Mouse (Mus musculus) B cell, adult 62 days (primary cell): ENCODE measurements around the gene Zswim2. TPM values are rescaled to one million over a fixed set of nuclear protein-coding genes. Genes with fewer than 3 reads are reported as not detected.

Experiments used
- total RNA-seq: library from RNA; stranded (reverse); gene quantifications from 4 replicates; pipeline ENCODE4 v1.2.4, GENCODE M21; 2023

The Zswim2 gene
- not detected in 4 replicates for total RNA-seq

DNA sequence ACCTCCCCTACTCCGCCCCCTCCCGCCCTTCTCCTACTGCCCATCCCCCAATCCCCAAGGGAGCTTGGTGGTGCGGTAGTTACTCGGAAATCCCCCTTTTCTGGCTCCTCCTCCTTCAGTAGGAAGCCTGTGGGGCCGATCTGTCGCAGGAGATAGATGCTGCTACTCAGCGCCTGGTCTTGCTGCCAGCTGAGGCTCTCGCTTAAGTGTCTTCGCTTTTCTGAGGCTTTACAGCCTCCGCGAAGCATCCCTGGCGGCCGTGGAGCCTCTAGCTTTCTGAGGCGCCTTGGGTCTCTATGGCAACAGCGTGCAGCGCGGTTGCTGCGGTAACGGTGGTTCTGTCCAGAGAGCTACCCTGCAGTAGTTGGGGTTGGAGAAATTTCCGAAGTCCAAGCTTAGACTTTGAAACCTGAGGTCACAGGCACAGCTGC lies at the start of gene Zswim2:
Gene Zswim2 (minus strand): TSS at position 298 of the 431 bp plus-strand sequence.

DNA sequence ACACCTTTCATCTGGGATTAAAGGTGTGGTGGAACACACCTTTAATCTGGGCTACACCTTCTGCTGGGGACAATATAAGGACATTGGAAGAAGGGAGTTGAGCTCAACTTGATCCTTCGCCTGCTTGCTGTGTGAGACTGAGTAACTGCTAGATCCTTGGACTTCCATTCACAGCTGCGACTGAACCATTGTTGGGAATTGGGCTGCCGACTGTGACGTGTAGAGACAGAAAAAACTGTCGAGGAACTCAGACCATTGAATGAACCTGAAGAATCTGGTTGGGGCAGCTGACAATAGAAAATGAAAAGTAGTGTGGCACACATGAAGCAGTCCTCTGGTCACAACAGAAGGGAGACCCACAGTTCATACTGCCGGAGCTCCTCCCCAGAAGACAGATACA lies 49.2 kb upstream of the Zswim2 start, which contains the start of gene Gm13691:
Gene Gm13691 (plus strand): TSS at position 301 of the 400 bp plus-strand sequence.

DNA sequence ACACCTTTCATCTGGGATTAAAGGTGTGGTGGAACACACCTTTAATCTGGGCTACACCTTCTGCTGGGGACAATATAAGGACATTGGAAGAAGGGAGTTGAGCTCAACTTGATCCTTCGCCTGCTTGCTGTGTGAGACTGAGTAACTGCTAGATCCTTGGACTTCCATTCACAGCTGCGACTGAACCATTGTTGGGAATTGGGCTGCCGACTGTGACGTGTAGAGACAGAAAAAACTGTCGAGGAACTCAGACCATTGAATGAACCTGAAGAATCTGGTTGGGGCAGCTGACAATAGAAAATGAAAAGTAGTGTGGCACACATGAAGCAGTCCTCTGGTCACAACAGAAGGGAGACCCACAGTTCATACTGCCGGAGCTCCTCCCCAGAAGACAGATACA lies 43.4 kb upstream of the Zswim2 start, which contains the start of gene Gm13697:
Gene Gm13697 (plus strand): TSS at position 301 of the 400 bp plus-strand sequence.

DNA sequence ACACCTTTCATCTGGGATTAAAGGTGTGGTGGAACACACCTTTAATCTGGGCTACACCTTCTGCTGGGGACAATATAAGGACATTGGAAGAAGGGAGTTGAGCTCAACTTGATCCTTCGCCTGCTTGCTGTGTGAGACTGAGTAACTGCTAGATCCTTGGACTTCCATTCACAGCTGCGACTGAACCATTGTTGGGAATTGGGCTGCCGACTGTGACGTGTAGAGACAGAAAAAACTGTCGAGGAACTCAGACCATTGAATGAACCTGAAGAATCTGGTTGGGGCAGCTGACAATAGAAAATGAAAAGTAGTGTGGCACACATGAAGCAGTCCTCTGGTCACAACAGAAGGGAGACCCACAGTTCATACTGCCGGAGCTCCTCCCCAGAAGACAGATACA lies 37.6 kb upstream of the Zswim2 start, which contains the start of gene Gm13694:
Gene Gm13694 (plus strand): TSS at position 301 of the 400 bp plus-strand sequence.

DNA sequence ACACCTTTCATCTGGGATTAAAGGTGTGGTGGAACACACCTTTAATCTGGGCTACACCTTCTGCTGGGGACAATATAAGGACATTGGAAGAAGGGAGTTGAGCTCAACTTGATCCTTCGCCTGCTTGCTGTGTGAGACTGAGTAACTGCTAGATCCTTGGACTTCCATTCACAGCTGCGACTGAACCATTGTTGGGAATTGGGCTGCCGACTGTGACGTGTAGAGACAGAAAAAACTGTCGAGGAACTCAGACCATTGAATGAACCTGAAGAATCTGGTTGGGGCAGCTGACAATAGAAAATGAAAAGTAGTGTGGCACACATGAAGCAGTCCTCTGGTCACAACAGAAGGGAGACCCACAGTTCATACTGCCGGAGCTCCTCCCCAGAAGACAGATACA lies 31.8 kb upstream of the Zswim2 start, which contains the start of gene Gm13696:
Gene Gm13696 (plus strand): TSS at position 301 of the 400 bp plus-strand sequence.

DNA sequence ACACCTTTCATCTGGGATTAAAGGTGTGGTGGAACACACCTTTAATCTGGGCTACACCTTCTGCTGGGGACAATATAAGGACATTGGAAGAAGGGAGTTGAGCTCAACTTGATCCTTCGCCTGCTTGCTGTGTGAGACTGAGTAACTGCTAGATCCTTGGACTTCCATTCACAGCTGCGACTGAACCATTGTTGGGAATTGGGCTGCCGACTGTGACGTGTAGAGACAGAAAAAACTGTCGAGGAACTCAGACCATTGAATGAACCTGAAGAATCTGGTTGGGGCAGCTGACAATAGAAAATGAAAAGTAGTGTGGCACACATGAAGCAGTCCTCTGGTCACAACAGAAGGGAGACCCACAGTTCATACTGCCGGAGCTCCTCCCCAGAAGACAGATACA lies 26.0 kb upstream of the Zswim2 start, which contains the start of gene Gm13695:
Gene Gm13695 (plus strand): TSS at position 301 of the 400 bp plus-strand sequence.

DNA sequence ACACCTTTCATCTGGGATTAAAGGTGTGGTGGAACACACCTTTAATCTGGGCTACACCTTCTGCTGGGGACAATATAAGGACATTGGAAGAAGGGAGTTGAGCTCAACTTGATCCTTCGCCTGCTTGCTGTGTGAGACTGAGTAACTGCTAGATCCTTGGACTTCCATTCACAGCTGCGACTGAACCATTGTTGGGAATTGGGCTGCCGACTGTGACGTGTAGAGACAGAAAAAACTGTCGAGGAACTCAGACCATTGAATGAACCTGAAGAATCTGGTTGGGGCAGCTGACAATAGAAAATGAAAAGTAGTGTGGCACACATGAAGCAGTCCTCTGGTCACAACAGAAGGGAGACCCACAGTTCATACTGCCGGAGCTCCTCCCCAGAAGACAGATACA lies 20.2 kb upstream of the Zswim2 start, which contains the start of gene Gm13693:
Gene Gm13693 (plus strand): TSS at position 301 of the 400 bp plus-strand sequence.

DNA sequence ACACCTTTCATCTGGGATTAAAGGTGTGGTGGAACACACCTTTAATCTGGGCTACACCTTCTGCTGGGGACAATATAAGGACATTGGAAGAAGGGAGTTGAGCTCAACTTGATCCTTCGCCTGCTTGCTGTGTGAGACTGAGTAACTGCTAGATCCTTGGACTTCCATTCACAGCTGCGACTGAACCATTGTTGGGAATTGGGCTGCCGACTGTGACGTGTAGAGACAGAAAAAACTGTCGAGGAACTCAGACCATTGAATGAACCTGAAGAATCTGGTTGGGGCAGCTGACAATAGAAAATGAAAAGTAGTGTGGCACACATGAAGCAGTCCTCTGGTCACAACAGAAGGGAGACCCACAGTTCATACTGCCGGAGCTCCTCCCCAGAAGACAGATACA lies 14.4 kb upstream of the Zswim2 start, which contains the start of gene Gm13698:
Gene Gm13698 (plus strand): TSS at position 301 of the 400 bp plus-strand sequence.

Other genes starting within 250 kb of the Zswim2 start
- 53.9 to 61.7 TPM (median 57.2 TPM) in 4 replicates for gene Itgav, start 216.8 kb downstream of the Zswim2 start, total RNA-seq
- 0.09 TPM in 1 of 4 replicates, not detected in the others for gene Fam171b, start 128.6 kb downstream of the Zswim2 start, total RNA-seq
- gene Gm13698, start 14.5 kb upstream of the Zswim2 start, total RNA-seq: 2.4 to 3.3 TPM (median 2.9 TPM) in 4 replicates
- 2.4 to 3.3 TPM (median 2.9 TPM) in 4 replicates for gene Gm13693, start 20.3 kb upstream of the Zswim2 start, total RNA-seq
- 2.8 TPM in 1 of 4 replicates, not detected in the others for gene Gm13695, start 26.1 kb upstream of the Zswim2 start, total RNA-seq
- gene Gm13696, start 31.9 kb upstream of the Zswim2 start, total RNA-seq: 2.4 to 3.3 TPM (median 2.9 TPM) in 4 replicates
- gene Gm13694, start 37.7 kb upstream of the Zswim2 start, total RNA-seq: 2.4 to 3.3 TPM (median 2.9 TPM) in 4 replicates
- 2.4 to 3.3 TPM (median 2.9 TPM) in 4 replicates for gene Gm13697, start 43.5 kb upstream of the Zswim2 start, total RNA-seq
- 2.4 to 3.3 TPM (median 2.9 TPM) in 4 replicates for gene Gm13691, start 49.3 kb upstream of the Zswim2 start, total RNA-seq